Mouse (Mus musculus) midbrain, embryonic 15.5 days (tissue): ENCODE results near the gene Cspg5. TPM values are rescaled to one million over a fixed set of nuclear protein-coding genes. Genes with fewer than 3 reads are reported as not detected.

ENCODE experiments used
- ATAC-seq: fragments of 200-750 bp; cut with Nextera tagmentation; replicated peaks from 2 replicates; pipeline ENCODE4 v1.8.0; 2017; ENCODE audit warnings: moderate TSS enrichment
- H3K27ac ChIP-seq: fragments of 300-500 bp; sonication (generic); 2 replicates; pipeline ENCODE4 v1.5.1; 2015; ENCODE audit warnings: mild to moderate bottlenecking, inconsistent platforms
- H3K27me3 ChIP-seq: fragments of 300-500 bp; sonication (generic); replicated peaks from 2 replicates; pipeline ENCODE4 v1.6.1; 2015; ENCODE audit warnings: inconsistent platforms
- H3K36me3 ChIP-seq: fragments of 300-500 bp; sonication (generic); replicated peaks from 2 replicates; pipeline ENCODE4 v1.6.1; 2015; ENCODE audit warnings: inconsistent platforms
- H3K4me1 ChIP-seq: fragments of 300-500 bp; sonication (generic); 2 replicates; pipeline ENCODE4 v1.6.1; 2015; ENCODE audit warnings: inconsistent platforms
- H3K4me2 ChIP-seq: fragments of 300-500 bp; sonication (generic); 2 replicates; pipeline ENCODE4 v1.6.1; 2015; ENCODE audit warnings: inconsistent platforms, mild to moderate bottlenecking, moderate library complexity
- H3K4me3 ChIP-seq: fragments of 300-500 bp; sonication (generic); 2 replicates; pipeline ENCODE4 v1.5.1; 2015; ENCODE audit warnings: mild to moderate bottlenecking, inconsistent platforms
- H3K9ac ChIP-seq: fragments of 300-500 bp; sonication (generic); 2 replicates; pipeline ENCODE4 v1.6.1; 2015; ENCODE audit warnings: mild to moderate bottlenecking, inconsistent platforms
- H3K9me3 ChIP-seq: fragments of 300-500 bp; sonication (generic); 2 replicates; pipeline ENCODE4 v1.6.1; 2016; ENCODE audit warnings: inconsistent platforms
- WGBS: fragments of 180-500 bp; shearing (Covaris S2); methylation state at CpG from one replicate; pipeline ENCODE4 v1.1.7; 2015; ENCODE audit warnings: mixed read lengths; 5-methylcytosine and 5-hydroxymethylcytosine counted together
- polyA plus RNA-seq: library from polyadenylated mRNA; unstranded; fragments of >200 nt; fragmentation: Nextera tagmentation; extraction: Ambion mirVana; gene quantifications from 2 replicates; pipeline ENCODE4 v1.2.1, GENCODE M21; 2015

Cspg5 gene
- polyA plus RNA-seq, 1 experiment from 2014 or later = 175 TPM

GRCm38 (mm10) chr9:110230395-110231071, 13.1 kb upstream of the Cspg5 start:
- Histone ChIP-seq H3K4me2 (no peak overlapping the region), H3K4me1 (no peaks in the 10 kb centered on the region), H3K27ac (no peak overlapping the region), H3K4me3 (no peak overlapping the region), H3K36me3 (peaks cover 41% of the 10 kb centered on the region), H3K27me3 (no peaks in the 10 kb centered on the region), H3K9ac (no peak overlapping the region), H3K9me3 (no peaks in the 10 kb centered on the region)
- WGBS = 85% methylated on average over 16 of the region's 16 CpGs
- ATAC-seq = no peak

GRCm38 (mm10) chr9:110234962-110235361, 8.6 kb upstream of the Cspg5 start:
- 98% methylated on average over 6 of the region's 6 CpGs for WGBS
- Histone ChIP-seq H3K4me3 (no peak overlapping the region), H3K27ac (no peak overlapping the region), H3K36me3 (peaks cover 44% of the 10 kb centered on the region), H3K4me2 (no peak overlapping the region), H3K9me3 (no peaks in the 10 kb centered on the region), H3K4me1 (no peaks in the 10 kb centered on the region), H3K27me3 (no peaks in the 10 kb centered on the region), H3K9ac (no peak overlapping the region)
- no peak for ATAC-seq

- Histone ChIP-seq H3K27ac (peak overlapping the region; percentile 92), H3K36me3 (0 out of 2 replicates have a peak, but pooled peaks cover under 1% of the 10 kb centered on the region), H3K4me3 (peak overlapping the region; percentile 88), H3K9me3 (no peaks in the 10 kb centered on the region), H3K27me3 (no peaks in the 10 kb centered on the region), H3K4me1 (peaks cover 39% of the 10 kb centered on the region), H3K9ac (peak overlapping the region; percentile 88), H3K4me2 (peak overlapping the region; percentile 90)
- WGBS = 16% methylated on average over 7 of the region's 7 CpGs
- ATAC-seq = 0 out of 2 replicates have a peak, but pooled peaks have one; percentile 0
Observed at GRCm38 (mm10) chr9:110244567-110244888, 945 bp downstream of the Cspg5 start.

- peak overlapping the region; percentile 92 for H3K27ac ChIP-seq
- H3K4me3 ChIP-seq = peak overlapping the region; percentile 88
- no peaks in the 10 kb centered on the region for H3K27me3 ChIP-seq
- no peaks in the 10 kb centered on the region for H3K36me3 ChIP-seq
- peaks cover 44% of the 10 kb centered on the region for H3K4me1 ChIP-seq
- H3K9me3 ChIP-seq = no peaks in the 10 kb centered on the region
- WGBS = under 1% methylated on average over 85 of the region's 93 CpGs
- H3K9ac ChIP-seq = peak overlapping the region; percentile 88
- peak; percentile 67 for ATAC-seq
- H3K4me2 ChIP-seq = peak overlapping the region; percentile 90
Observed at GRCm38 (mm10) chr9:110244889-110245589, 1.5 kb downstream of the Cspg5 start.

GRCm38 (mm10) chr9:110245590-110246320, 2.2 kb downstream of the Cspg5 start:
- no peaks in the 10 kb centered on the region for H3K27me3 ChIP-seq
- H3K4me2 ChIP-seq = peak overlapping the region; percentile 90
- peak overlapping the region; percentile 88 for H3K9ac ChIP-seq
- peaks cover 51% of the 10 kb centered on the region for H3K4me1 ChIP-seq
- WGBS = 3% methylated on average over 38 of the region's 40 CpGs
- ATAC-seq = peak; percentile 71
- peak overlapping the region; percentile 88 for H3K4me3 ChIP-seq
- no peaks in the 10 kb centered on the region for H3K9me3 ChIP-seq
- H3K27ac ChIP-seq = peak overlapping the region; percentile 92
- H3K36me3 ChIP-seq = no peaks in the 10 kb centered on the region

- no peaks in the 10 kb centered on the region for H3K27me3 ChIP-seq
- H3K4me3 ChIP-seq = peak overlapping the region; percentile 88
- H3K9me3 ChIP-seq = no peaks in the 10 kb centered on the region
- WGBS = 36% methylated on average over 13 of the region's 13 CpGs
- H3K9ac ChIP-seq = peak overlapping the region; percentile 88
- H3K36me3 ChIP-seq = no peaks in the 10 kb centered on the region
- ATAC-seq = peak; percentile 34
- peak overlapping the region; percentile 90 for H3K4me2 ChIP-seq
- peaks cover 57% of the 10 kb centered on the region for H3K4me1 ChIP-seq
- peak overlapping the region; percentile 92 for H3K27ac ChIP-seq
Observed at GRCm38 (mm10) chr9:110246321-110246640, 2.7 kb downstream of the Cspg5 start.

GRCm38 (mm10) chr9:110247049-110247448, 3.5 kb downstream of the Cspg5 start:
- Histone ChIP-seq H3K4me1 (peaks cover 60% of the 10 kb centered on the region), H3K4me3 (no peak overlapping the region), H3K27me3 (no peaks in the 10 kb centered on the region), H3K9ac (no peak overlapping the region), H3K9me3 (no peaks in the 10 kb centered on the region), H3K36me3 (no peaks in the 10 kb centered on the region), H3K27ac (no peak overlapping the region), H3K4me2 (peak overlapping the region; percentile 90; the same call in 1 of the 2 replicates)
- 88% methylated on average over 10 of the region's 10 CpGs for WGBS
- ATAC-seq = no peak

- Histone ChIP-seq H3K27ac (peak overlapping the region; percentile 90), H3K4me3 (no peak overlapping the region), H3K27me3 (no peaks in the 10 kb centered on the region), H3K9me3 (no peaks in the 10 kb centered on the region), H3K9ac (no peak overlapping the region), H3K36me3 (no peaks in the 10 kb centered on the region), H3K4me2 (peak overlapping the region; percentile 40; the same call in 1 of the 2 replicates), H3K4me1 (peaks cover 60% of the 10 kb centered on the region)
- WGBS = 63% methylated on average over 2 of the region's 2 CpGs
- no peak for ATAC-seq
Observed at GRCm38 (mm10) chr9:110248861-110249260, 5.3 kb downstream of the Cspg5 start.

- peak overlapping the region; percentile 8 for H3K4me3 ChIP-seq
- H3K4me1 ChIP-seq = peaks cover 53% of the 10 kb centered on the region
- peak overlapping the region; percentile 35 for H3K9ac ChIP-seq
Observed at GRCm38 (mm10) chr9:110249823-110250543, 6.4 kb downstream of the Cspg5 start.

GRCm38 (mm10) chr9:110250776-110251175, 7.2 kb downstream of the Cspg5 start:
- Histone ChIP-seq H3K4me2 (peak overlapping the region; percentile 40), H3K9me3 (no peaks in the 10 kb centered on the region), H3K4me1 (peaks cover 61% of the 10 kb centered on the region), H3K36me3 (no peaks in the 10 kb centered on the region), H3K4me3 (no peak overlapping the region), H3K9ac (no peak overlapping the region), H3K27me3 (no peaks in the 10 kb centered on the region), H3K27ac (peak overlapping the region; percentile 90)
- no peak for ATAC-seq
- WGBS = 73% methylated on average over 14 of the region's 14 CpGs

More at GRCm38 (mm10) chr9:110249823-110250543, 6.4 kb downstream of the Cspg5 start:
- Histone ChIP-seq H3K27me3 (no peaks in the 10 kb centered on the region), H3K36me3 (no peaks in the 10 kb centered on the region), H3K9me3 (no peaks in the 10 kb centered on the region), H3K4me2 (peak overlapping the region; percentile 40), H3K27ac (peak overlapping the region; percentile 90)
- ATAC-seq = peak; percentile 77
- WGBS = 5% methylated on average over 11 of the region's 11 CpGs

- no peaks in the 10 kb centered on the region for H3K27me3 ChIP-seq
- no peak overlapping the region for H3K4me3 ChIP-seq
- H3K4me2 ChIP-seq = no peak overlapping the region
- no peak; the same call in 1 of the 2 replicates for ATAC-seq
- no peak overlapping the region for H3K9ac ChIP-seq
- peak overlapping the region; percentile 13; the same call in 1 of the 2 replicates for H3K27ac ChIP-seq
- H3K4me1 ChIP-seq = peaks cover 20% of the 10 kb centered on the region
- no peaks in the 10 kb centered on the region for H3K9me3 ChIP-seq
- H3K36me3 ChIP-seq = peaks cover 16% of the 10 kb centered on the region
- WGBS = 28% methylated on average over 15 of the region's 15 CpGs
Observed at GRCm38 (mm10) chr9:110255407-110256019, 11.9 kb downstream of the Cspg5 start.
